Mouse (Mus musculus): ENCODE measurements around the gene Cacna1f.

DNA sequence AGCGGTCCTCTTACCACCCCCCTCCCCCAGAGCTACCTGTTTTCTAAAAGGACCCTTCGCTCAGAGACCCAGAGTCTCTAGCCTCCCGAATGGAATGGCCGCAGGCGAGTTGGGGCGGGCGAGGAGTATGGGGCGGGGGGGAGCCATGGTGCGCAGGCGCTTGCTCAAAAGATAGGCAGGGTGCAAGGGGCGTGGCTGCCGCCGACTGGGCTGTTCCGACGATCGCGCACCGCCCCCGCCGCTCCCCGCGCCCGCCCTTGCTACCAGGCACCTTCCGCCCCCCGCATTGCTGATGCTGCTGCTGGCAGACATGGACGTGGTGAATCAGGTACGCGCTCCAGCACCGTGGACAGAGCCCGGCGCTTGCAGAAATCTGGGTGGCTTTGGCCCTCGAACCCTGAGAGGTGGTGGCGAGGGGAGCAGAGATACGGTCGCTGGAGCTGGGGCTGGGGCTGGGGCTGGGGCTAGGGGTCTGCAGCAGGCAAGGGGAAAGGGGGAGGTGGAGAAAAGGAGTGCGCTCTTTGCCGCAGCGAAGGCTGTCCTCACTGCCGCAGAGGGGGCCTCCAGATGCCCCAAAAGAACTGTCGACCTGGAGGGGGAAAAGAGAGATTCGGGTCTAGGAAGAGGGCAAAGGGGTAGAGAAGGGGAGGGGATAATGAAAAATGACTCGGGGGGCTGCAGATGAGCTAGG lies 31.7 kb downstream of the Cacna1f start, which contains the start of gene Syp:
- TF ChIP-seq POLR2A (IDR thresholded peaks at IDR 0.05; ENCODE audit: low read depth, low read length) (no peak), CTCF (conservative IDR thresholded peaks at IDR 0.05; ENCODE audit: insufficient read depth, insufficient read length, low read depth, low read length) (no peak)

Measured in kidney, adult 2 months (tissue).